Mouse (Mus musculus) cortical plate, adult 2 months (tissue): ENCODE results near the gene P4hb.

Source experiments
- CTCF ChIP-seq: fragments of 200-500 bp; IDR thresholded peaks from 2 replicates; pipeline ENCODE4 v1.5.1; 2011; ENCODE audit warnings: mild to moderate bottlenecking, control low read depth, low read length; ENCODE audit not compliant: insufficient read depth; ENCODE audit errors: extremely low read depth
- POLR2A ChIP-seq: fragments of 200-500 bp; IDR thresholded peaks from 2 replicates; pipeline ENCODE4 v1.6.1; 2011; ENCODE audit warnings: mild to moderate bottlenecking, low read length, control low read depth; ENCODE audit not compliant: insufficient read depth; ENCODE audit errors: extremely low read depth

- TF ChIP-seq POLR2A (no peak), CTCF (no peak)
These were observed 37.5 kb upstream of the P4hb start for GRCm38 (mm10) chr11:120610477-120611046.
